Mouse (Mus musculus) embryonic facial prominence, embryonic 14.5 days (tissue): ENCODE results near the gene Cbx6. TPM values are rescaled to one million over a fixed set of nuclear protein-coding genes. Genes with fewer than 3 reads are reported as not detected.
"Not testable (repeated sequence)": the region's sequence is repeated elsewhere in the genome, so short reads cannot be mapped to it uniquely, and the experiment has no call there.

Experiments
- ATAC-seq: fragments of 200-750 bp; cut with Nextera tagmentation; 2 replicates; pipeline ENCODE4 v1.8.0; 2017; ENCODE audit warnings: low read depth, moderate number of reproducible peaks, moderate TSS enrichment
- DNase-seq: peaks from one replicate; pipeline ENCODE4 v3.0.0-alpha.2; 2015; ENCODE audit warnings: low spot score
- H3K27ac ChIP-seq: fragments of 300-500 bp; sonication (generic); replicated peaks from 2 replicates; pipeline ENCODE4 v1.5.1; 2014; ENCODE audit warnings: low read depth, mild to moderate bottlenecking, low read length, moderate library complexity
- H3K27me3 ChIP-seq: fragments of 300-500 bp; sonication (generic); replicated peaks from 2 replicates; pipeline ENCODE4 v1.6.1; 2014; ENCODE audit warnings: low read length; ENCODE audit not compliant: control insufficient read depth, insufficient read depth
- H3K36me3 ChIP-seq: fragments of 300-500 bp; sonication (generic); 2 replicates; pipeline ENCODE4 v1.6.1; 2014; ENCODE audit warnings: low read length, mixed read lengths; ENCODE audit not compliant: control insufficient read depth, insufficient read depth
- H3K4me1 ChIP-seq: fragments of 300-500 bp; sonication (generic); 2 replicates; pipeline ENCODE4 v1.6.1; 2014; ENCODE audit warnings: antibody characterized with exemption, low read length; ENCODE audit not compliant: control insufficient read depth, insufficient read depth
- H3K4me2 ChIP-seq: fragments of 300-500 bp; sonication (generic); 2 replicates; pipeline ENCODE4 v1.6.1; 2014; ENCODE audit warnings: low read depth, mild to moderate bottlenecking, low read length, moderate library complexity, mixed read lengths
- H3K4me3 ChIP-seq: fragments of 300-500 bp; sonication (generic); 2 replicates; pipeline ENCODE4 v1.5.1; 2014; ENCODE audit warnings: low read depth, mild to moderate bottlenecking, low read length
- H3K9ac ChIP-seq: fragments of 300-500 bp; sonication (generic); 2 replicates; pipeline ENCODE4 v1.6.1; 2014; ENCODE audit warnings: low read depth, mild to moderate bottlenecking, low read length, moderate library complexity, mixed read lengths
- H3K9me3 ChIP-seq: fragments of 300-500 bp; sonication (generic); 2 replicates; pipeline ENCODE4 v1.6.1; 2016; ENCODE audit warnings: low read length; ENCODE audit not compliant: control insufficient read depth
- WGBS: fragments of 180-500 bp; shearing (Covaris S2); extraction: QIAGEN DNeasy Blood & Tissue Kit; methylation state at CpG from one replicate; pipeline ENCODE4 v1.1.7; 2014; 5-methylcytosine and 5-hydroxymethylcytosine counted together
- polyA plus RNA-seq: library from polyadenylated mRNA; unstranded; fragments of >200 nt; fragmentation: Nextera tagmentation; extraction: Ambion mirVana; gene quantifications from 2 replicates; pipeline ENCODE4 v1.2.1, GENCODE M21; 2014

Cbx6 gene
- polyA plus RNA-seq, 1 experiment from 2014 or later = 50.2 TPM

- peaks cover 71% of the 10 kb centered on the region for H3K36me3 ChIP-seq
- no peak for ATAC-seq
Measured at GRCm38 (mm10) chr15:79826221-79826935, 8.1 kb downstream of the Cbx6 start.

GRCm38 (mm10) chr15:79825146-79825825, 9.2 kb downstream of the Cbx6 start:
- Histone ChIP-seq H3K36me3 (peaks cover 65% of the 10 kb centered on the region), H3K27ac (no peak overlapping the region), H3K9ac (no peak overlapping the region), H3K4me1 (peaks cover 3% of the 10 kb centered on the region; the same call in 1 of the 2 replicates), H3K9me3 (no peaks in the 10 kb centered on the region), H3K27me3 (no peaks in the 10 kb centered on the region), H3K4me2 (no peak overlapping the region), H3K4me3 (no peak overlapping the region)
- ATAC-seq = no peak
- no peak for DNase-seq
- 61% methylated on average over 14 of the region's 14 CpGs for WGBS

More at GRCm38 (mm10) chr15:79826221-79826935, 8.1 kb downstream of the Cbx6 start:
- H3K9me3 ChIP-seq = no peaks in the 10 kb centered on the region
- DNase-seq = no peak
- peaks cover 3% of the 10 kb centered on the region; the same call in 1 of the 2 replicates for H3K4me1 ChIP-seq
- WGBS = 78% methylated on average over 9 of the region's 9 CpGs
- no peak overlapping the region for H3K4me3 ChIP-seq
- no peak overlapping the region for H3K27ac ChIP-seq
- no peak overlapping the region; the same call in 1 of the 2 replicates for H3K9ac ChIP-seq
- no peak overlapping the region for H3K4me2 ChIP-seq
- H3K27me3 ChIP-seq = no peaks in the 10 kb centered on the region

GRCm38 (mm10) chr15:79823588-79824280, 10.8 kb downstream of the Cbx6 start:
- DNase-seq (no peak), ATAC-seq (no peak)
- Histone ChIP-seq H3K4me3 (no peak overlapping the region), H3K36me3 (peaks cover 58% of the 10 kb centered on the region), H3K4me2 (no peak overlapping the region), H3K27ac (no peak overlapping the region), H3K4me1 (peaks cover 3% of the 10 kb centered on the region; the same call in 1 of the 2 replicates), H3K9ac (no peak overlapping the region), H3K27me3 (no peaks in the 10 kb centered on the region), H3K9me3 (peaks cover 4% of the 10 kb centered on the region; the same call in 1 of the 2 replicates)
- WGBS = 68% methylated on average over 19 of the region's 19 CpGs

- Histone ChIP-seq H3K36me3 (peaks cover 46% of the 10 kb centered on the region), H3K4me3 (no peak overlapping the region), H3K27me3 (no peaks in the 10 kb centered on the region), H3K9ac (no peak overlapping the region), H3K4me1 (peaks cover 3% of the 10 kb centered on the region; the same call in 1 of the 2 replicates), H3K4me2 (no peak overlapping the region), H3K27ac (no peak overlapping the region), H3K9me3 (peaks cover 9% of the 10 kb centered on the region; the same call in 1 of the 2 replicates)
- WGBS = 67% methylated on average over 13 of the region's 13 CpGs
- ATAC-seq = no peak
- no peak for DNase-seq
Measured at GRCm38 (mm10) chr15:79822265-79823199, 12.0 kb downstream of the Cbx6 start.

GRCm38 (mm10) chr15:79818325-79818724, 16.2 kb downstream of the Cbx6 start:
- no peak for DNase-seq
- H3K9ac ChIP-seq = no peak overlapping the region
- peaks cover 9% of the 10 kb centered on the region; the same call in 1 of the 2 replicates for H3K36me3 ChIP-seq
- peaks cover 3% of the 10 kb centered on the region; the same call in 1 of the 2 replicates for H3K4me1 ChIP-seq
- H3K4me2 ChIP-seq = no peak overlapping the region
- H3K27me3 ChIP-seq = no peaks in the 10 kb centered on the region
- WGBS = 91% methylated on average over 4 of the region's 4 CpGs
- H3K27ac ChIP-seq = no peak overlapping the region
- peaks cover 9% of the 10 kb centered on the region; the same call in 1 of the 2 replicates for H3K9me3 ChIP-seq
- ATAC-seq = no peak
- no peak overlapping the region for H3K4me3 ChIP-seq

GRCm38 (mm10) chr15:79813666-79814258, 20.7 kb downstream of the Cbx6 start:
- Histone ChIP-seq H3K27me3 (0 out of 2 replicates have a peak, but pooled peaks cover 4% of the 10 kb centered on the region), H3K27ac (no peak overlapping the region), H3K9ac (no peak overlapping the region), H3K36me3 (no peaks in the 10 kb centered on the region), H3K9me3 (peaks cover 5% of the 10 kb centered on the region; the same call in 1 of the 2 replicates), H3K4me3 (no peak overlapping the region), H3K4me1 (no peaks in the 10 kb centered on the region), H3K4me2 (no peak overlapping the region)
- no peak for DNase-seq
- 34% methylated on average over 8 of the region's 8 CpGs for WGBS
- no peak for ATAC-seq

- WGBS = 68% methylated on average over 2 of the region's 2 CpGs
- H3K9ac ChIP-seq, DNase-seq, H3K36me3 ChIP-seq, H3K27ac ChIP-seq, H3K4me3 ChIP-seq, H3K4me2 ChIP-seq, H3K27me3 ChIP-seq, ATAC-seq, H3K4me1 ChIP-seq, H3K9me3 ChIP-seq: not testable (repeated sequence)
Measured at GRCm38 (mm10) chr15:79812840-79813239, 21.6 kb downstream of the Cbx6 start.
